Mouse (Mus musculus) neutrophil, adult 5-6 weeks (primary cell): Measurements from ENCODE around the gene Rab6b. TPM values are rescaled to one million over a fixed set of nuclear protein-coding genes. Genes with fewer than 3 reads are reported as not detected.
"Not testable (repeated sequence)": the region's sequence is repeated elsewhere in the genome, so short reads cannot be mapped to it uniquely, and the experiment has no call there.

ENCODE experiments used
- ATAC-seq: fragments of 151-379, 151-347 bp; 2 replicates; pipeline ENCODE4 v1.8.0; 2017; ENCODE audit warnings: mild to moderate bottlenecking, moderate TSS enrichment; ENCODE audit not compliant: insufficient number of reproducible peaks, poor library complexity, low FRiP score, severe bottlenecking; ENCODE audit errors: extremely low read depth
- total RNA-seq: library from RNA; stranded (forward); fragments of 200-1000 nt; gene quantifications from 2 replicates; pipeline ENCODE4 v1.2.3, GENCODE M21; 2017

Rab6b gene
- total RNA-seq, 1 experiment from 2014 or later: 2.2 TPM

GRCm38 (mm10) chr9:103124746-103125145 is 13.2 kb downstream of the Rab6b start:
- ATAC-seq: no peak

GRCm38 (mm10) chr9:103133493-103134124 is 22.0 kb downstream of the Rab6b start:
- ATAC-seq: no peak

- peak; percentile 18; the same call in 1 of the 2 replicates for ATAC-seq
These were observed 23.0 kb downstream of the Rab6b start for GRCm38 (mm10) chr9:103134450-103135030.

DNA sequence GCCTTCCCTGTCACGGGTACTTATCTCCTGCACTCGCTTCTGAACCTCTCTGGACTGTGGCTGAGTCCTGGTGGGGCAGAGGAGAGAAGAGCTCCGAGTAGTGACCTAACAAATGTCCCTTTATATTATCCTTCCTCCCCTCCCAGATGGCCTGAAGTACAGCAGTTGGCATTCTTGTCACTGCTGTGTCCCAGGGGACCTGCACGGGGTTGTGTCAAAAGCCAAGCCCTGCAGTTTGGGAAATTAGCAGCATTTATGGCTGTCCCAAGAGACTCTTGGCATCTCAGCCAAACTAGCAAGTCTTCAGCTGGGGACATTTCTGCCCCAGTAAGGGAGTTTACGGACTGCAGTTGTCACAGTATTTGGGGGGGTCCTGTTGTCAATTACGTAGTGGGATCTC is 27.9 kb downstream of the Rab6b start:
- no peak for ATAC-seq

- no peak for ATAC-seq
These were observed 28.8 kb downstream of the Rab6b start for GRCm38 (mm10) chr9:103140384-103140783.

GRCm38 (mm10) chr9:103141266-103141665 is 29.7 kb downstream of the Rab6b start:
- ATAC-seq: no peak

DNA sequence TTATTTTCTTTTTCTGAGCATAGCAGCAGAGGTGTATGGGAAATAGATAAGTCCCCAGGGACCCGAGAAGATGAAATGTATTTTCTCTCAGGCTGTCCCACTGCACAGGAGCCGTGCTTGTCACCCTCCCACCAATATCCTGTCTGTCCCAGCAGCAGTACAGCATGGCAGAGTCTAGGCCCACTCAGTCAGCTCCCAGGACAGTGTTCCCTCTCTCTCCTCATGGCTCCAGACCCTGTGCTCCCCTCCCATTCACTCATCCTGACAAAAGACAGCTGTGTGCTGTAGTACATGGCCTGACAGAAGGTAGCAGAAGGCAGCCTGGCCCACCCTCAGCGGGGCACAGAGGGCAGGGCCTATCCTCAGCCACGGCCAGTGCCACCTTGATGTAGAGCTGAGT is 32.3 kb downstream of the Rab6b start:
- ATAC-seq: no peak

GRCm38 (mm10) chr9:103145351-103145750 is 33.8 kb downstream of the Rab6b start:
- ATAC-seq: no peak

DNA sequence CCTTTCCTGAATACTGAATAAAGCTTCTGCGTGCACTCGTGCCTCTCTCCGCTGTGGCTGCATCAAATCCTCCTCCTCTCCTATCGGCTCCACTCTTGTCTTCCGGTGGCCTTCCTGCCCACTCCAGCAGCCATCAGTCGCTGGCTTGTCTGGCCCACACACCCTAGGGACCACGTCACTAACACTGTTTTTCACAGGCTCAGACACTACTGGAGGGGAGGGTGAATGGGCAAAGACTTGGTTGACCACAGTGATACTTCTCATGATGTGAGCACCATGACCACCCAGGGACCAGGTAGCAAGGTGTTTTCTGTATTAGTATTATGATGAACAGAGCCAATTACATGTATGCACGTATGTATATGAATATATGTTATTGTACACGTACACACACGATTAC is 34.7 kb downstream of the Rab6b start:
- ATAC-seq: no peak

GRCm38 (mm10) chr9:103146703-103147102 is 35.1 kb downstream of the Rab6b start:
- ATAC-seq: peak; percentile 54; the same call in 1 of the 2 replicates

GRCm38 (mm10) chr9:103147103-103147502 is 35.5 kb downstream of the Rab6b start:
- ATAC-seq: no peak

- no peak for ATAC-seq
These were observed 37.6 kb downstream of the Rab6b start for GRCm38 (mm10) chr9:103149074-103149799.

DNA sequence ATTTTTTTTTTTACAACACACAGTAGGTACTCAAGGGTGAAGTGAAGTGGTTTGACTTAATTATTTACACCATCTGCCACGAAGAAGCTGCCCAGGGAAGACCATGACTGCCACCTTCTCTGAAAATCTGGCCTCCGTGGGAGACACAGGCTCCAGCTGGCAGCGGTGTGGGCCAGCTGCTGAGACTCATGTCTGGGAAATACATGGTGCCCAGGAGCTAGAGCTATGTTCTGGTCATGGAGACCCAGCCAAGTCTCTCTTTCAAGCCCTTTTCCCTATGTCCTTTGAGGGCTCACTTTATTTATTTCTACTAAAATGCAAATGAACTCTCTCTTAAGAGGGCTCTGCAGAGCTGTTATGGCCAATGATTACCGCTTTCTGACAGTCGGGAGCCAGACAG is 41.7 kb downstream of the Rab6b start:
- no peak for ATAC-seq

DNA sequence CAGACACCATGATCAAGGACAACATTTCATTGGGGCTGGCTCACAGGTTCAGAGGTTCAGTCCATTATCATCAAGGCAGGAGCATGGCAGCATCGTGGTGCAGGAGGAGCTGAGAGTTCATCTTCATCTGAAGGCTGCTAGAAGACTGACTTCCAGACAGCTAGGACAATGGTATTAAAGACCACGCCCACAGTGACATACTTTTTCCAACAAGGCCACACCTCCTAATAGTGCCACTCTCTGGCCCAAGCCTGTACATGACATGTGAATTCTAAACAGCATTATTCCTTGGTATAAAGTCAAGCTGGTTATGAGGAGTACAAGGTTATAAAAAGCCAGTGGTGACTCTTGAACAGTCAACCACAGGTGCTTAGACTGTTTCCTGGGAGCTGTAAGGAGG is 43.0 kb downstream of the Rab6b start:
- ATAC-seq: no peak

GRCm38 (mm10) chr9:103155158-103155557 is 43.6 kb downstream of the Rab6b start:
- not testable (repeated sequence) for ATAC-seq

DNA sequence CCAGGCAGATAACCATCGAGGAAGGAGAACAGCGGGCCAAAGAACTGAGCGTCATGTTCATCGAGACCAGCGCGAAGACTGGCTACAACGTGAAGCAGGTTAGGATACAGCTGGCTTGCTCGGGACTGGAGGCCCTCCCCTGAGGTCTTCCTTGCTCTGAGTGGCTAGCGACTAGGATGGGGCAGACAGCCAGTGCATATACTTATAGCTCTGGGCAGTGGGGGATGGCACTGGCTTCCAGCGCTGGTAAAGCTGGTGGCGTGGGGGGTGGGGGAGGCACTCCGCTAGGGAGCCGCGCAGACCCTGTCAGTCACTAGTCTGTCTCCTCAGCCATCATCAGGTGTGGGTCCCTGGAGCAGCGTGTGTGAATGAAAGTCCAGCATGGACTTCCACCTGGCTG is 52.2 kb downstream of the Rab6b start:
- ATAC-seq: no peak

DNA sequence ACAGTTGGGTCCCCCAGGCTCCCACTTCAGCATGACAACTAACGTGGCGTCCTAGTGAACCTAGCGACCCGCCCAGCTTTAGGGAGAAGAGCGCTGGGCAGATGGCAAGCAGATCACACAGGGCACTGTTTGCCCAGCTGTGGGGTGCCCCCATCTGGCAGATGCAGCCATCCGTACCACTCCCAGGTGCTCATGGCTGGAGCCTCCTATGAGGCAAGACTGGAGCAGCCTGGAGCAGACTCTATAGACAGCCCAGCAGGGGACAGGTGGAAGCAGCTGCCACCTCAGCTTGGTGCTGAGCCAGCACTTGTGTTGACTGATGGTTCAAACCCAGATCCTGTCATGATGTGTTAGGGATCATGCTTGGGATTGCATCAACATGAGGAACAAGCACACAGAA is 56.5 kb downstream of the Rab6b start:
- no peak for ATAC-seq

GRCm38 (mm10) chr9:103168771-103169170 is 57.2 kb downstream of the Rab6b start:
- no peak for ATAC-seq

- ATAC-seq: peak; percentile 8; the same call in 1 of the 2 replicates
These were observed 63.4 kb downstream of the Rab6b start for GRCm38 (mm10) chr9:103174771-103175519.

DNA sequence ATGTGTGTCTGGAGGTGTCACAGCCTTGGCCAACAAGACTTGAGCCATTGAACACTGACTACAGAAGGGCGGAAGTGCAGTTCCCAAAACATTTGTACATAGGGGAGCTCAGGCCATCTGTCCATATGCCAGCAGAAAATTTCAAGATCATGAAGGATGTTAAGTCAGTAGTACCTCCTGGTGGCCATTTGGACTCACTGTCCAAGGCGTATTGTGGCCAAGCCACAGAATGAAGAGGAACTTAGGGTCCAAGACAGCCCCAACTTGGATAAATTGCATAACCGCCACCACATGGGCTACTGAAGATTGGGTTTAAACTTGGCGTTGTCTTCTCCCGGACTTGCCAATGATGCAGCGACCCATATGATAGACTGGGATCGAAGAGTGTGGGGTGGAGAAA is 64.1 kb downstream of the Rab6b start:
- ATAC-seq: no peak
